Mouse (Mus musculus) heart, postnatal 4 days (tissue): ENCODE results near the gene Sgpp2. TPM values are rescaled to one million over a fixed set of nuclear protein-coding genes. Genes with fewer than 3 reads are reported as not detected.

Experiments used
- DNase-seq: peaks from one replicate; pipeline ENCODE4 v3.0.0; 2021
- total RNA-seq, 2 experiments: library from RNA; stranded (reverse); gene quantifications; 2 replicates each; pipeline ENCODE4 v1.2.3; 2021

The Sgpp2 gene
- total RNA-seq, 2 experiments from 2014 or later, result 0.10 to 0.11 TPM

GRCm38 (mm10) chr1:78409396-78409795 lies 99.3 kb downstream of the Sgpp2 start:
- no peak for DNase-seq

- no peak for DNase-seq
Observed at GRCm38 (mm10) chr1:78412668-78413067, 102.5 kb downstream of the Sgpp2 start.

GRCm38 (mm10) chr1:78414421-78414820 lies 104.3 kb downstream of the Sgpp2 start:
- DNase-seq, result no peak

DNA sequence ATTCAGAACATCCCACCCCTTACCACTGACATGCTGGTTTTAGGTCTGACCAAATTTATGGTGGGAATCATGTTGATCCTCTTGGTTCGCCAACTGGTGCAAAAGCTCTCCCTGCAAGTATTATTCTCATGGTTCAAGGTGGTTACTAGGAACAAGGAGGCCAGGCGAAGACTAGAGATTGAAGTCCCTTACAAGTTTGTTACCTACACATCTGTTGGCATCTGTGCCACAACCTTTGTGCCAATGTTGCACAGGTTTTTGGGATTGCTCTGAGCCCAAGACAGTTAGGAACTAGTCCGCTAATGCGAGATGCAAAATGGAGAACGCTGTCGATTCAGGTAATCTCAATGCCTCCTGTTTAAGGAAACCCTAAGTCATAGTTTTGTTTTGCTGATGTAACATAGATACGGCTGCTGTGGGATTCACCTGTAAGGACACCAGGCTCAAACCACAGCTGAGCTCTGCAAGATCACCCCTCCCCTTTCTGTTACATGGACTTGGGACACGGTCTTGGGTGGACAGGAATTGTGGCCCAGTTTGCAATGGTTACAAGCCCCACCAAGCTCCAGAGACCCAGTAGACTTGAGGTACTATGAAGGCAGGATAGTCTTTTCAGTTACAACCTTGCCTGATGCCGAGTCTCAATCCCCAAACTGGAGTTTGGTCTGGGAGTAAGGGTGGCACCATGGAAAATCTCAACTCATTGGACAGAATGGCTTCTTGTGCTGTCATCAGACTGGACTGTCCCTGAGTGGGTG lies 107.2 kb downstream of the Sgpp2 start:
- DNase-seq, result no peak

- peak; percentile 91 for DNase-seq
Observed at GRCm38 (mm10) chr1:78419593-78419992, 109.4 kb downstream of the Sgpp2 start.

DNA sequence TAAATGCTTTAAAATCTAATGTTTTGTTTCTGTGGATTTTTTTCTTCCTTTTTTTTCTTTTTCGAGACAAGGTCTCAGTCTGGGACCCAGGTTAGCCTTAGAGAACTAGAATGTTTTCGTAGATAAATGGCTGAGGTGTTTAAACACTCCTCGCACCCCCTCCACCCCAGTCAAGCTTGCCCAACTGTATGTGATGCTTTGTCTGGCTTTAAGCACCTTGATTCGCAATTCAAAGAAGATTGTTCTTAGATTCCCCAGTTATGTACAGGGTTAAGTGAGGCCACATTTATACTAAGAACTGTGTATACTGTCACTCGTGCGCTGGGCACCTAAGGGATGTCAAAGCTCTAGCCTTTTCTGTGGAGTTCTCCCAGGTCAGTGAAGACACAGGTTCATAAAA lies 110.1 kb downstream of the Sgpp2 start:
- DNase-seq, result no peak

DNA sequence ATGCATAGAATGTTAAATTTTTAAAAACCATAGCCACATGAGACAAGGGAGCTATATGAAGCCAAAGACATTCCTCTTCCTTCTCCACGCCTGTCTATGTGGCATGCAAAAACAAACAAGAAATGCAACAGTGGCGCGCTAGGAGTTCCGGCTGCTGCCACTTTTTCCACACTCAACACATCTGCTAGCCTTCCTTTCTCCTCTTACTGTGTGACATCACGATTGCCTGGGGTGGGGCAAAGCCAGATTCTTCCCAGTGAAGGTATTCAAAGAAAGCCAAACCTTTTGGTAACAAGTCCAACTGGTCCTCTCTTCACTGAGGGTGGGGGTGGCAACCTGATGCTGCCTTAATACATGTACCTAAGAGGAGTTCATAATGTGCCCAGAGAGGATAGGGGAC lies 111.6 kb downstream of the Sgpp2 start:
- no peak for DNase-seq

DNA sequence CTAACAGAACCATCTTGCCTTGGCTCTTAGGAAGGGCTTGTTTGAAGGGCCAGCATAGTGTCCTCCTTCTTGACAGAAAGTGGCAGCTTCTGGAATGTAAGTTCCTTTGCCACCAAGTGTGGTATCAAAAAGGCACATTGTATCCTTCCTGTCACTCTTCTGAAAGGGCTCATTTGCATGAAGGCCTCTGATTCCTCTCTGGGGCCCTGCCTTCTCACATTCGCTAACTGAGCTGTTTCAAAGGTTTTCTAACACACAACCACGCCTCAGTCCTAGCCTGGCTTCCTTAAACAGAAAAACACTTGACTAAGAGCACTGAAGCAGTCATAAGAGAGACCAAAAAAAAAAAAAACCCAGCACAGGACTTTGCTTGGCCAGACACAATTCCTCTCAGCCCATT lies 112.4 kb downstream of the Sgpp2 start:
- no peak for DNase-seq

- DNase-seq, result no peak
Observed at GRCm38 (mm10) chr1:78424848-78425247, 114.7 kb downstream of the Sgpp2 start.

- DNase-seq, result no peak
Observed at GRCm38 (mm10) chr1:78425309-78425708, 115.2 kb downstream of the Sgpp2 start.

DNA sequence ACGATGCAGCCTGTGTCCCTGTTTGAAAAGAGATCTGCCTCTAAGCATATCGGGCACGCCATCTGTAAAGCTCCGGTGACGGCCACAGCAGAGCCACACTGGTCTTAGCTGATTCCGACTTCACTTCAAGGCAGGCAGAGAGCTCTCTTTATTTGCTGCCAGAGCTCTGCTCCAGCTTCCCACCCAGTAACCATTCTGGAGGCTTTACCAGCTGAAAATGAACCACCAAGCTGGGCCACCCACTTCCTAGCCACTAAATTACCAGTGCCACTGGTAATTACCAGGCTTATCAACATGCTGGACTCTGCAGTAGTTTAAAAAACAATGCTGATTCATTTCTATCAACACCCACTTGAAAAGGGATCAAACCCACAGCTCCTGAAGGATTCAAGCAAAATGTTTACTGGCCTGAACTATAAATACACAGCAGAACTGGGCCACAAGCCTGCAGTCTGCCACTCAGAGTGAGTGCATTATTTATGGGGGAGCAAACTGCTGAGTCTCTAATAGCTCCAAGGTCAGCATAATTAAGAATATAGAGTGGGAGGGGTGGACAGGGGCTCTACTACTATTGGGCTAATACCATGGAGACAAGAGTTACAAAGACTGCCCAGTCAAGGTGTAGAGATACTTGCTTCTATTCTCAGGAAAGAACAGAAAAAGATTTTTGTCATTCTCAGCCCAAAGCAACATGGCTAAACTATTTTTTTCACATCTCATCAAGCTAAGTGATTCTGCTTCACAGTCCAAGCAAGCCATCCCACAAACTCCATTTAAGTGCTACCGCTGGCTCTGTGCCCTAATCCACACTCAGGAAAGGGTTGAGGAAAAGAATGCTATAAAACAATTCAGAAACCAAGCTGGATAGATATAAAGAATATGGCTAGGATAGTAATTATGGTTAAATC lies 115.9 kb downstream of the Sgpp2 start:
- DNase-seq, result peak; percentile 36

DNA sequence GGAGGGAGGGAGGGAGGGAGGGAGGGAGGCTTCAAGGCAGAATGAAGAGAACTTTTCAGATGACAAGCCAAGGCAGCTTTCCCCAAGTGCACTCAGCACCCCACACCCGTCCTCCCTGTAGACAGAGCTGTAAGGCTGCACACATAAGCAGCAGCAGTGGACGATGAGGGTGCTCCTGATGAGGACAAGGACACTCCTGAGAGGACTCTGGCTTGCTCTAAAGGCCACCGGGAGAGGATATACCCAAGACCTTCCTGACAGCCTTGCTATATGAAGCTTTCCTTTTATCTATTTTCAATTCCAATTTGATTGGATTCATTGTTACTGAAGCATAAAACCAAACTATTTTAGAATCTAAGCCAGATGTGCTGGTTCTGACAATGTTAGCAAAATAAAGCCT lies 116.7 kb downstream of the Sgpp2 start:
- DNase-seq, result no peak

DNA sequence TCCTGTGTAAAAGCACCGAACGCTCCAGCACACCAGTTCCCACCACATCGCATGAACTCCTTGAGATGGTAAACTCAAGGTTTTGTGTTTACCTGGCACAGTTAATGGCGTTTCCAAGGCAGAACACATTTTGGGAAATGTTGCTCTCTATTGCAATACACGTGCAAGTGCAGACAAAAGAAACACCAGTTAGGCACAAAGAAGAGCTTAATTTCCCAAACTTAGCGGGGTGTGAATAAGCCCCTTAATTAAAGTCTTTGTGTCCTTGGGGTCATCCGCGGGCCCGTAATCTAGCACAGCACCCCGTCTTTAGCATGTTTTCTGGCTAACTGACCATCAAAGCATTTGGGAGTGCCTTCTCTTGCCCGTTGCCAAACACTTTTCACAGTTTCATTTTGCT lies 118.7 kb downstream of the Sgpp2 start:
- DNase-seq, result no peak

- DNase-seq, result no peak
Observed at GRCm38 (mm10) chr1:78433472-78433871, 123.3 kb downstream of the Sgpp2 start.

DNA sequence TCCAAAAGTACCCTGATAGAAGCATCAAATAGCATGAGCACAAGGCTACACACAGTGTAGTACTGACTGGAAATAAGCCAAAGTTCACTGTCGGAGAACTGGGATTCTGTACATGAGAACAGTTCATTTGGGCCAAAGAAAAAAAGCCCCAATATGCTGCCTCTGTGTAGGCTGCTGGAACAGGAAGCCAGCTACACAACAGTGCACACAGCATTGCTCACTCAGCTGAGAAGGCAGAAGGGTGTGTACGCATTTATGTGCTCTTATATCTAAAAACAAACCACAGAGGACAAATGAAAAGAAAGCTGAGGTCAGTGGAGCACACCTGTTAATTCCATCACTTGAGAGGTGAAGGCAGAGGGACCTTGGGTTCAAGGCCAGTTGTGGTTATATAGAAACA lies 125.8 kb downstream of the Sgpp2 start:
- DNase-seq, result no peak

DNA sequence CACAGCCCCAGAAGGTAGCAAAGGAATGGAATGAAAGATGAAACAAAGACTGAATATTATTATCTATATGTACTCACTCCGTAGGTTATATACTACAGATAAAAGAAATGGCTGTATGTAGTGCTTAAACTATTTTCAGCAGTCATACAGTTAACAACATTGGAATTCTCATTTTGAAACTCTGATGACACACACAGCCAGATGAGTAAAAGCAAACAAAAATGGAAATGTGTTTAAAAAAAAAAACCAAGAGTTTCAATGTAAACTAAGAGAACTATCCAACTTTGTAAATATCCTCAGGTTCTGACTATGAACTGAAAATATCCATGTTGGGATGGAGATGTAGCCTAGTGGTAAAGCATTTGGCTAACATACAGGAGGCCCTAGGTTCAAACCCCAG lies 126.3 kb downstream of the Sgpp2 start:
- no peak for DNase-seq

DNA sequence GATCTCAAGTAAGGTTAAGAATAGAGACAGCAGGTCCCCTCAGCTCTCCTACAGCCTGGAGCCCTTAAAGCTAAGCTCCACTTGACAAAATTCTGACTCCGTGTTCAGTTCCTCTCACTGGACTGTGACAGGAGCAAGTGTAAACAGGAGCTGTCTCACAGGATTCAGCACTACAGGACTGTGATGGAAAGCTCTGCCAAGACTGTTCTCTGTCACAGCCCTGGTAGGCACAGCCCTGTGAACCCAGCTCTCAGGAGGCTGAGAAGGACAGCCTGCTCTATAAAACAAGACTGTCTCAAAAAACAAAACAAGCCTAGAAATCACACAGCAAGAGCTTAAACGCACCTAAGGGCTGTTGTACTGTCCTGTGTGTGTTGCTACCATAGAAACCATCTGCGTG lies 127.0 kb downstream of the Sgpp2 start:
- DNase-seq, result no peak

GRCm38 (mm10) chr1:78440716-78441115 lies 130.6 kb downstream of the Sgpp2 start:
- no peak for DNase-seq

GRCm38 (mm10) chr1:78443056-78443455 lies 132.9 kb downstream of the Sgpp2 start:
- DNase-seq, result no peak

DNA sequence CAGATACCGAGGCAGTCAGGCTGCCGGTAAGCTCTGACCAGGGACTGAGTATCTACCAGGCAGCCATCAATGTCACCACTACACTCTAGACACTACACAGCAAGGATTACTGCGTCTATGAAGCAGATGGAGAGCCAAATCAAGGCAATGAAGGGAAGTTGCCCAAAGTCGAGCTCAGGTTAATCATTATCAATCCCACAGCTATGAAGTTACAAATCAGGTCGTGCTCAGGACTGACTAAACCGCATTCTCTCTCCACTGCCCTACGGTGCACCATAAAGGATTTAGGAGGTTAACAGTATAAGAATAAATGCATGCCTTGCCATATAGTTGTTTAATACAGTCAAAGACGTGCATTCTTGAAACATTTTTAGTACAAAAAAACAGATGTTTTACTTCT lies 136.1 kb downstream of the Sgpp2 start:
- no peak for DNase-seq

DNA sequence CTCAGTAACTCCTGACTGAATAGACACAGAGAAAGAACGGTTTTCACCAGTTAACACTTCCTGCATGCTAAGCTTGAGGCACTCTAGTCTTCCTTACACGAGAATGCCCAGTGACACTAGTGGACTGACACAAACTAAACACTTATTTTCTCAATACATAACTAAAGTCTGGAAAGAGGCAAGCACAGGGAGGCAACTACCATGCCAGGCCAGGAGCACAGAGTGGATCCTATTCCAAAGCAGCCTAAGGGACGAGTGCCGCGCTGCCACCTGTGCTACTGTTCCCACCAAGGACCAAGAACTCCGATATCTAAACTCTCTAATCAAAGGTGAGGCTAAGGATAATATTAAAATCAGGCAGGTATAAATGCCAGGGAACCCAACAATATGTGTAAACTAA lies 136.6 kb downstream of the Sgpp2 start:
- DNase-seq, result no peak

DNA sequence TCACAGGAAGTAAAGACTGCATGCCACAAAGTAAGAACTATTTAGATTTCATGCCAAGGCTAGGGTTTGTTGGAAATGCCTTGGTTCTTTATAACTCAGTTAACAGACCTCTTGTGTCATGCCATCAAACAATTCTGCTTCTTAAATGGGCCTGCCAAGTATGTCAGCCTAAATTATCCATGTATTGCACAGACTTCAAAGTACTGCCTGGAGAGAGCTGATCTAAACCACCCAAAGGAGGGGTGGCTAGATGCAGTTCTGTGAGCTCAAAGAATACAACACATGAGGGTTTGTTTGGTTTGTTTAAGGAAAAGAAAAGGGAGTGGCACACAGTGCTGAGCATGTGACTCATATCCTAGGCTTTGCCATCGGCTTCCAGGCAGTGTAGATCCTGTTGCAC lies 137.9 kb downstream of the Sgpp2 start:
- DNase-seq, result no peak

DNA sequence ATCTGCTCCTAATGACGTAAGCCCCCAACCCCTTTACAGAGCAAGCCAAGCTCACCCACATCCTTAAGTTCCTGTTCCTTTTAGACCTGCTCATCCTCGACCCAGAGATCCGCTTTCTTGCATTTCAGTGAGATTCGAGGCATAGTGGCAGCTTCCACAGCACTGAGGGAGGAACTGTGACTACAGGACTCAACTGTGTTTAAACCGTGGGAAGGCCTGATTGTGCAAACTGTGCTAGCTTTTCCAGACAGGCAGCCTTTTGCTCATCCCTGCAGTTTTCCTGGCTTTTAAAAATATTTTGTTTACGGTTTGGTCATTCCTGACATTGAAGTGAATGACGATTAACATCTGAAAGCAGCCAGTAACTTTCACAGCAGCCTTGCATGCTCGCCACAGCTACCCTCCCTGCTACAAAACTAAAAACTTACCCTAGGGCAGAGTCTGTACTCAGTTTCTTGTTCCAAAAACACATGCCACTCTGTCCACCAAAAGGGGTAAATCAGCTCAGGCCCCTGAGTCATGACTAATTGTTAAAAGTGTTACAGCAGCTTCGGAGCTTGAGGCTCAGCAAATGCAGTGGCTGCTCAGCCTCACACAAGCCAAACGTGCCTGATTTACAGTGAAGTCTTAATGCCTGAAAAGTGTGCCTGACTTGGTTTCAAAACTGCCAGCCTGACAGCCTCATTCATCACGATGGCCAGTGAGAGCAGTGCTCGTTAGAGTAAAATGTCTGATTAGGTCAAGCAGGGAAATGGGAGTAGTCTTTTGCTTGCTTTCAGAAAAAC lies 141.1 kb downstream of the Sgpp2 start:
- DNase-seq, result no peak
